Mouse (Mus musculus): Measurements from ENCODE around the gene Bad.

- TF ChIP-seq POLR2A (IDR thresholded peaks at IDR 0.05; ENCODE audit: control insufficient read depth, extremely low read depth, insufficient read depth, low read length, poor library complexity) (no peak; the same call in 1 of the 2 replicates), CTCF (IDR thresholded peaks at IDR 0.05; ENCODE audit: borderline replicate concordance, control insufficient read depth, extremely low read depth, insufficient read depth, low read length, poor library complexity) (peak; percentile 34; the same call in 1 of the 2 replicates)
These were observed at the start of gene Bad for GRCm38 (mm10) chr19:6941372-6942248.

Measured in thymus, adult 2 months (tissue).